Mouse (Mus musculus): ENCODE measurements at regions not wholly inside any gene's neighbourhood (a gene's known extent, or its start where the extent isn't known, plus 50 kb on each side); places are given as distances from the start of the nearest gene placed in this dataset.

- Histone ChIP-seq H3K27me3 (replicated peaks; ENCODE audit: control insufficient read depth, insufficient read depth, low read length) (no peaks in the 10 kb centered on the region), H3K9ac (ENCODE audit: low read depth, low read length) (no peak overlapping the region), H3K9me3 (ENCODE audit: control insufficient read depth, low read length) (no peaks in the 10 kb centered on the region), H3K36me3 (ENCODE audit: control insufficient read depth, insufficient read depth, low read length) (no peaks in the 10 kb centered on the region), H3K27ac (replicated peaks; ENCODE audit: low read depth, low read length) (no peak overlapping the region), H3K4me1 (ENCODE audit: control insufficient read depth, insufficient read depth, low read length) (no peaks in the 10 kb centered on the region), H3K4me3 (ENCODE audit: low read depth, low read length) (no peak overlapping the region), H3K4me2 (ENCODE audit: low read depth, low read length) (no peak overlapping the region)
- WGBS = 65% methylated on average over 14 of the region's 15 CpGs
- DNase-seq (ENCODE audit: low spot score) (peak; percentile 32), ATAC-seq (ENCODE audit: low read depth) (no peak)
Measured at GRCm38 (mm10) chr11:71976724-71977481, 60.4 kb downstream of the Aipl1 start.

- ATAC-seq (ENCODE audit: low read depth) (no peak), DNase-seq (ENCODE audit: low spot score) (no peak)
- Histone ChIP-seq H3K9ac (ENCODE audit: low read depth, low read length) (no peak overlapping the region), H3K27ac (replicated peaks; ENCODE audit: low read depth, low read length) (no peak overlapping the region), H3K36me3 (ENCODE audit: control insufficient read depth, insufficient read depth, low read length) (no peaks in the 10 kb centered on the region), H3K4me2 (ENCODE audit: low read depth, low read length) (no peak overlapping the region), H3K9me3 (ENCODE audit: control insufficient read depth, low read length) (no peaks in the 10 kb centered on the region), H3K4me1 (ENCODE audit: control insufficient read depth, insufficient read depth, low read length) (no peaks in the 10 kb centered on the region), H3K27me3 (replicated peaks; ENCODE audit: control insufficient read depth, insufficient read depth, low read length) (no peaks in the 10 kb centered on the region), H3K4me3 (ENCODE audit: low read depth, low read length) (no peak overlapping the region)
- WGBS = 80% methylated on average over 5 of the region's 5 CpGs
Measured at GRCm38 (mm10) chr11:71971351-71971750, 66.0 kb downstream of the Aipl1 start.

- H3K4me3 ChIP-seq (ENCODE audit: low read depth, low read length) = no peak overlapping the region
- 0 out of 2 replicates have a peak, but pooled peaks cover 3% of the 10 kb centered on the region for H3K9me3 ChIP-seq (ENCODE audit: control insufficient read depth, low read length)
- H3K36me3 ChIP-seq (ENCODE audit: control insufficient read depth, insufficient read depth, low read length) = no peaks in the 10 kb centered on the region
- no peak overlapping the region for H3K4me2 ChIP-seq (ENCODE audit: low read depth, low read length)
- H3K9ac ChIP-seq (ENCODE audit: low read depth, low read length) = no peak overlapping the region
- no peaks in the 10 kb centered on the region for H3K27me3 ChIP-seq (replicated peaks; ENCODE audit: control insufficient read depth, insufficient read depth, low read length)
- no peak for DNase-seq (ENCODE audit: low spot score)
- no peaks in the 10 kb centered on the region for H3K4me1 ChIP-seq (ENCODE audit: control insufficient read depth, insufficient read depth, low read length)
- H3K27ac ChIP-seq (replicated peaks; ENCODE audit: low read depth, low read length) = no peak overlapping the region
- no peak for ATAC-seq (ENCODE audit: low read depth)
- WGBS = 72% methylated on average over 3 of the region's 3 CpGs
Measured at GRCm38 (mm10) chr11:71962306-71962705, 75.0 kb downstream of the Aipl1 start.

GRCm38 (mm10) chr11:71952533-71952932 is 84.8 kb downstream of the Aipl1 start:
- H3K9ac ChIP-seq (ENCODE audit: low read depth, low read length) = no peak overlapping the region
- H3K27ac ChIP-seq (replicated peaks; ENCODE audit: low read depth, low read length) = no peak overlapping the region
- no peak overlapping the region for H3K4me2 ChIP-seq (ENCODE audit: low read depth, low read length)
- no peak for DNase-seq (ENCODE audit: low spot score)
- H3K27me3 ChIP-seq (replicated peaks; ENCODE audit: control insufficient read depth, insufficient read depth, low read length) = no peaks in the 10 kb centered on the region
- H3K36me3 ChIP-seq (ENCODE audit: control insufficient read depth, insufficient read depth, low read length) = no peaks in the 10 kb centered on the region
- H3K9me3 ChIP-seq (ENCODE audit: control insufficient read depth, low read length) = no peaks in the 10 kb centered on the region
- WGBS = 61% methylated on average over 2 of the region's 2 CpGs
- no peaks in the 10 kb centered on the region for H3K4me1 ChIP-seq (ENCODE audit: control insufficient read depth, insufficient read depth, low read length)
- H3K4me3 ChIP-seq (ENCODE audit: low read depth, low read length) = no peak overlapping the region
- no peak for ATAC-seq (ENCODE audit: low read depth)

GRCm38 (mm10) chr11:71947161-71947560 is 90.1 kb downstream of the Aipl1 start:
- H3K4me1 ChIP-seq (ENCODE audit: control insufficient read depth, insufficient read depth, low read length) = no peaks in the 10 kb centered on the region
- 84% methylated on average over 5 of the region's 5 CpGs for WGBS
- no peak overlapping the region for H3K9ac ChIP-seq (ENCODE audit: low read depth, low read length)
- H3K27ac ChIP-seq (replicated peaks; ENCODE audit: low read depth, low read length) = no peak overlapping the region
- H3K4me3 ChIP-seq (ENCODE audit: low read depth, low read length) = no peak overlapping the region
- no peaks in the 10 kb centered on the region for H3K36me3 ChIP-seq (ENCODE audit: control insufficient read depth, insufficient read depth, low read length)
- no peak overlapping the region for H3K4me2 ChIP-seq (ENCODE audit: low read depth, low read length)
- no peaks in the 10 kb centered on the region for H3K9me3 ChIP-seq (ENCODE audit: control insufficient read depth, low read length)
- DNase-seq (ENCODE audit: low spot score) = no peak
- no peaks in the 10 kb centered on the region for H3K27me3 ChIP-seq (replicated peaks; ENCODE audit: control insufficient read depth, insufficient read depth, low read length)
- no peak for ATAC-seq (ENCODE audit: low read depth)

GRCm38 (mm10) chr11:71945098-71945413 is 92.3 kb downstream of the Aipl1 start:
- no peak overlapping the region for H3K9ac ChIP-seq (ENCODE audit: low read depth, low read length)
- H3K4me3 ChIP-seq (ENCODE audit: low read depth, low read length) = no peak overlapping the region
- DNase-seq (ENCODE audit: low spot score) (no peak), ATAC-seq (ENCODE audit: low read depth) (no peak)
- no peaks in the 10 kb centered on the region for H3K36me3 ChIP-seq (ENCODE audit: control insufficient read depth, insufficient read depth, low read length)
- no peak overlapping the region for H3K27ac ChIP-seq (replicated peaks; ENCODE audit: low read depth, low read length)
- no peaks in the 10 kb centered on the region for H3K4me1 ChIP-seq (ENCODE audit: control insufficient read depth, insufficient read depth, low read length)
- no peaks in the 10 kb centered on the region for H3K9me3 ChIP-seq (ENCODE audit: control insufficient read depth, low read length)
- no peak overlapping the region for H3K4me2 ChIP-seq (ENCODE audit: low read depth, low read length)
- no peaks in the 10 kb centered on the region for H3K27me3 ChIP-seq (replicated peaks; ENCODE audit: control insufficient read depth, insufficient read depth, low read length)

GRCm38 (mm10) chr11:71944398-71945097 is 92.8 kb downstream of the Aipl1 start:
- no peaks in the 10 kb centered on the region for H3K27me3 ChIP-seq (replicated peaks; ENCODE audit: control insufficient read depth, insufficient read depth, low read length)
- ATAC-seq (ENCODE audit: low read depth) (no peak), DNase-seq (ENCODE audit: low spot score) (peak; percentile 14)
- H3K4me3 ChIP-seq (ENCODE audit: low read depth, low read length) = no peak overlapping the region
- no peaks in the 10 kb centered on the region for H3K4me1 ChIP-seq (ENCODE audit: control insufficient read depth, insufficient read depth, low read length)
- H3K36me3 ChIP-seq (ENCODE audit: control insufficient read depth, insufficient read depth, low read length) = no peaks in the 10 kb centered on the region
- no peak overlapping the region for H3K27ac ChIP-seq (replicated peaks; ENCODE audit: low read depth, low read length)
- H3K9ac ChIP-seq (ENCODE audit: low read depth, low read length) = no peak overlapping the region
- WGBS = 42% methylated on average over 9 of the region's 9 CpGs
- H3K9me3 ChIP-seq (ENCODE audit: control insufficient read depth, low read length) = no peaks in the 10 kb centered on the region
- no peak overlapping the region for H3K4me2 ChIP-seq (ENCODE audit: low read depth, low read length)

GRCm38 (mm10) chr11:71943512-71943911 is 93.8 kb downstream of the Aipl1 start:
- DNase-seq (ENCODE audit: low spot score) (no peak), ATAC-seq (ENCODE audit: low read depth) (0 out of 2 replicates have a peak, but pooled peaks have one; percentile 30)
- Histone ChIP-seq H3K27me3 (replicated peaks; ENCODE audit: control insufficient read depth, insufficient read depth, low read length) (no peaks in the 10 kb centered on the region), H3K27ac (replicated peaks; ENCODE audit: low read depth, low read length) (no peak overlapping the region), H3K4me3 (ENCODE audit: low read depth, low read length) (no peak overlapping the region), H3K9me3 (ENCODE audit: control insufficient read depth, low read length) (no peaks in the 10 kb centered on the region), H3K9ac (ENCODE audit: low read depth, low read length) (no peak overlapping the region), H3K36me3 (ENCODE audit: control insufficient read depth, insufficient read depth, low read length) (no peaks in the 10 kb centered on the region), H3K4me1 (ENCODE audit: control insufficient read depth, insufficient read depth, low read length) (no peaks in the 10 kb centered on the region), H3K4me2 (ENCODE audit: low read depth, low read length) (no peak overlapping the region)
- WGBS = 44% methylated on average over 3 of the region's 3 CpGs

- no peaks in the 10 kb centered on the region for H3K4me1 ChIP-seq (ENCODE audit: control insufficient read depth, insufficient read depth, low read length)
- H3K27ac ChIP-seq (replicated peaks; ENCODE audit: low read depth, low read length) = no peak overlapping the region
- ATAC-seq (ENCODE audit: low read depth) = no peak
- no peak overlapping the region for H3K9ac ChIP-seq (ENCODE audit: low read depth, low read length)
- H3K36me3 ChIP-seq (ENCODE audit: control insufficient read depth, insufficient read depth, low read length) = no peaks in the 10 kb centered on the region
- H3K27me3 ChIP-seq (replicated peaks; ENCODE audit: control insufficient read depth, insufficient read depth, low read length) = no peaks in the 10 kb centered on the region
- DNase-seq (ENCODE audit: low spot score) = no peak
- H3K4me2 ChIP-seq (ENCODE audit: low read depth, low read length) = no peak overlapping the region
- H3K4me3 ChIP-seq (ENCODE audit: low read depth, low read length) = no peak overlapping the region
- WGBS = 83% methylated on average over 6 of the region's 6 CpGs
- no peaks in the 10 kb centered on the region for H3K9me3 ChIP-seq (ENCODE audit: control insufficient read depth, low read length)
Measured at GRCm38 (mm10) chr11:71939066-71939465, 98.2 kb downstream of the Aipl1 start.

Data from embryonic facial prominence, embryonic 14.5 days (tissue).